Mouse (Mus musculus) lung, postnatal 10 days (tissue): ENCODE data around the gene Myh7b.

ENCODE experiments used
- DNase-seq: peaks from one replicate; pipeline ENCODE4 v3.0.0; 2021

Myh7b gene

GRCm38 (mm10) chr2:155610978-155611377 is at the start of gene Myh7b:
Myh7b (plus strand) TSS chr2:155611212.
- DNase-seq, result no peak

GRCm38 (mm10) chr2:155562209-155562608 is 48.8 kb upstream of the Myh7b start:
- no peak for DNase-seq

DNA sequence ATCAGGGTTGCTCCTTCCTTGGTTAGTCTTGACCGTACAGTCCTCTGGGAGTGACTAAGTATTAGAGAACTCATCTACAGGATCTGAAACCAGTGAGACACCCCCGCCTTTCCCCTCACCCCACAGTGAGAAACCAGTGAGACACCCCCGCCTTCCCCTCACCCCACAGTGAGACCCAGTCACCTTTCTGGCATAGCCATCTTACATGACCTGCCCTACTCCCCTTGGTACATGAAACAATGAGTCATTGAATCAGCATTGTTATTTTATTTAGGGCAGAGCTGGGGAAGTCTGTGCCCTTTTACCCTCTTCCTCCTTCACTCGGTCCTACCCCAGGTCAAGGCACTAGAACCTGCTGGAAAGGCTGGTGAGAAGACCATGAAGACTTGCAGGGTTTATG is 48.1 kb upstream of the Myh7b start:
- no peak for DNase-seq

DNA sequence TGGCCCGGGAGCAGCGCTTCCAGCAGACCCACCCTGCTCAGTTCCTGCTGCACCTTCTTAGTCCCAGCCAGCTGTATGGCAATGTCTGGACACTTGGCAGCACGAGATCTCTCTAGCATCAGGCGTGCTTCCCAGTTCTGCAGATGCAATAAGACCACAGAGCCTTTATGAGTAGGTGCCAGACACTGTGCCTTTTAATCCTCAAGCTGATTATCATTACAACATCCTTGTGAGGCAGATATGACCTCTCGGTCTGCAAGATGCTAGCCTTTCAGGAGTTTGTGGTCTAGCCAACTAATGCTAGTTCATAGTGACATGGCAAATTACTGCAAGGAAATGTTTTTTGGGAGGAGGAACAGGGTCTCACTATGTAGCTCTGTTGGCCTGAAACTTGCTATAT is 43.3 kb upstream of the Myh7b start:
- DNase-seq, result no peak

DNA sequence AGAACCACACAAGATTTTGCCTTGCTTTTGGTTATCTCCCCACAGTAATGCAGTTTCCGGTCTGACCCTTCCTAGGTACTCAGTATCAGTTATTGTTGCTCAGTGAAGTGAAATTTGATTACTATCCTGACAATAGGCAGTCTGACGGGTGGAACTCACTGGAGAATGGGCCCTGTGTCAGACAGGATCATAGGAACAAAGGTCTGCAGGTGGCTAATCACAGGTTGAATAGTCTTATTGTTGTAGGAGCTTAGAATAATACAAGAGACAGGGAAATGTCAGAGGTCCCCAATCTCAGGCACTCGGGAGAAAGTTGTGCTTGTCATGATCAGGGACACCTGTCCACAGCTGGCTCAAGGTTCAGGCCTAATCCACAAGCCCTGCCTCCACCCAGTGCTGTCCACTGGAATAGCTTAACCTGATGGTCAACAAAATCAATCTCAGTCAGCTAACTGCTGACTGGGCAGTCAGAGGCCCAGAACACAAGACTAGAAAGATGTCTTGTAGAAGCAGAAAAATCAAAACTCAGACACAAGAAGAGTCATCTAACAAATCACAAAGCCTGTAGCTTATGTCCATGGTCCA is 41.7 kb upstream of the Myh7b start:
- DNase-seq, result no peak

DNA sequence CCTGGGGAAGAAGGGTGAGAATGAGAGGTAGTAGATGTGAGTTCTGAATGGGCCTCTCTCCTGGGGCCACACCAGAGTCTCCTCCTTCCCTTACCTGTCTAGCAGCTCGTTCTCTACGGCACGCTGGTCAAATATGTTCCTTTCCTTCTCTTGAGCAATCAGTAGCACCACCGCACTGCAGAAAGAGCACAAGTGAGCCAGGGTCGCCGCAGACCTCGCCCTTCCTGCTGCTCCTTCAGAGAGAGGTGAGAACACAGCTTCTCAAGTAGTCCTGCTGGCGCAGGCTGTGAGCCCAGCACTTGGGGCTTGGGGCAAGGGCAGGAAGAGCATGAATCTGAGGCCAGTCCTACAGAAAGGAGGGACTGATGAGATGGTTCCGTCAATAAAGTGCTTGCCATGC is 38.0 kb upstream of the Myh7b start:
- DNase-seq, result peak; percentile 14

DNA sequence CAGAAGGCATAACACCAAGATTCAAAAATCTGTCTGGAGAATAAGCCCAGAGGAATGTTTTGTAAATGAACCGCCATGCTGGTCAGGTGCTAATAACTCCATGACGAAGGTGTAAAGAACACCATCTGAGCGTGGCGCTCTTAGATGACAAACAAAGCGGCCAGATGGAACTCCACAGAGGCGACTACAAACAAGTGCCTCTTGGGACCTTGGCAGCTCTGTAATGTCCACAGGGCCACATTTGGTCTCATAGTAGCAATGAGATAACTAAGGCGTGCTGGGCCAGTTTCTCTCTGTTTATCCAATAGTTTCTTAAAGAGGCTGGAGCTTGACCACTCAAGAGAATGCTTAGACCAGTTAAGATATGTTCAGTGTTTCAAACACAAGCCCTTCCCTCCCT is 37.0 kb upstream of the Myh7b start:
- no peak for DNase-seq

- DNase-seq, result peak; percentile 29
Observed at GRCm38 (mm10) chr2:155574700-155575099, 36.3 kb upstream of the Myh7b start.

DNA sequence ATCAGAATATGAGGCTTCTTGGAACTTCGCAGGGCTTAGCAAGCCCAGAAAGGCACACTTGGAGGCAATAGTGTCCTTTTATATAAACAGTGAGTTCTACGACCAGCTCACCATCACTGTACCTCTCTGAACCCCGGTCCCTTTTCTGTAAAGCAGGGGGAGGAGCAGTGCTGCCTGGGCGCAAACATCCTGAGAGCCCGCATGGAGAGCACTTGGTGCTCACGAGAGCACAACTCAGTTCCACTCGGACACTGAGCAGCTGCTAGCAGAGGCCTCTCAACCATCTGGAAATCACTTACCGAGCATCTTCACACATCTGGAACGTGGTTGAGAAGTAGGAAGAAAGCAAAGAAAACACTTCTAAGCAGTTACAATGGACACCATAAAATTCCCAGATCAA is 34.4 kb upstream of the Myh7b start:
- no peak for DNase-seq

GRCm38 (mm10) chr2:155580331-155580730 is 30.7 kb upstream of the Myh7b start:
- DNase-seq, result no peak

- no peak for DNase-seq
Observed at GRCm38 (mm10) chr2:155582384-155582995, 28.5 kb upstream of the Myh7b start.

DNA sequence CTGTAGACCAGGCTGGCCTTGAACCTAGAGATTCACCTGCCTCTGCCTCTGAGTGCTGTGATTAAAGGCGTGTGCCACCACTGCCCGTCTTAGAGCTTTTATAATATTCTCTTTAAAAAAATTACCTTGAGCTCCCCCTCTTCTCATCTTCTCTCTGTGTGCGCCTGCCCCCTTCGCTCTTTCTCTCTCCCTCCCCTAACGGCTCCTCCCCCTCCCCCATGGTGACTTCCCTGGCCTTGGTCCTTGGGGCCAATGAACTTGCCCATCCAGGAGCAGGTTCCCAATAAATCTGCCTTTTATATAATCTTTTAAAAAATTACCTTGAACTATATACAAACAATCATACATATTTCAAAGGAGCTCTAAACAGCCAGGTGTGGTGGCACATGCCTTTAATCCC is 28.0 kb upstream of the Myh7b start:
- DNase-seq, result no peak

- peak; percentile 80 for DNase-seq
Observed at GRCm38 (mm10) chr2:155583927-155584530, 27.0 kb upstream of the Myh7b start.

- no peak for DNase-seq
Observed at GRCm38 (mm10) chr2:155585082-155585481, 25.9 kb upstream of the Myh7b start.

DNA sequence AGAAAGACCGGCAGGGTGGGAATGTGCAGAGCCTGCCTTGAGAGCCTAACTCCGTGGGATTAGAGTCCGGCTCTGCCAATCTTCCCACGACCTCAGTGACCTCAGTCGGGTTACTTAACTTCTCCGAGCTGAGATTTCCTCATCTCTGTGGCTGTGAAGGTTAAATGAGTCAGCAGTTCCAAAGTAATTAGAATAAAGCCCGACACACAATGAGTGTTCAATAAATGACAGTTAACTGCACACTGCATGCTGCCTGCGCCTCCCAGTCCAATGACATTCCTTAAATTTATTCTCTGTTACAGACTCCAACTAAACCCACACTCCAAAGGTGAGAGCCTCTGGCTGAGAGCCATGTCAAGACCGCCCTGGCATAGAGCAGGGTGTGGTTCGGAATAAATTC is 25.5 kb upstream of the Myh7b start:
- DNase-seq, result peak; percentile 42

GRCm38 (mm10) chr2:155588136-155588535 is 22.9 kb upstream of the Myh7b start:
- no peak for DNase-seq

GRCm38 (mm10) chr2:155589521-155589920 is 21.5 kb upstream of the Myh7b start:
- DNase-seq, result no peak

DNA sequence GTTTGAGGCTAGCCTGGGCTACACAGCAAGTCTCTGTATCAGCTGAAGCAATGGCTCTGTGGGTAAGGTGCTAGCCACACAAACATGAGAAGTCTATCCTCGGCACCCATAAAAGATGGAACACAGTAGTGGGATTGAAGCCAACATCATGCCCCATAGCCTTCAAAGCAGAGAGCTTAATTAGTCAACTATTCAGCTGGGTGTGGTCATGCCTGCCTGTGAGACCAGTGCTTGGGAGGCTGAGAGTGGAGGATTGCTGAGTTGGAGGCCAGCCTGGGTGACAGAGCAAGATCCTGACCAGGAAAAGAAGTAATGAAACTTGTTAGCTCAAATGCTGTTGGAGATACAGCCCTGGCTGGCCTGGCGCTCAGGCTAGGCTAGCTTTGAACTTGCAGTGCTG is 20.1 kb upstream of the Myh7b start:
- no peak for DNase-seq

GRCm38 (mm10) chr2:155591676-155592075 is 19.3 kb upstream of the Myh7b start:
- peak; percentile 10 for DNase-seq

DNA sequence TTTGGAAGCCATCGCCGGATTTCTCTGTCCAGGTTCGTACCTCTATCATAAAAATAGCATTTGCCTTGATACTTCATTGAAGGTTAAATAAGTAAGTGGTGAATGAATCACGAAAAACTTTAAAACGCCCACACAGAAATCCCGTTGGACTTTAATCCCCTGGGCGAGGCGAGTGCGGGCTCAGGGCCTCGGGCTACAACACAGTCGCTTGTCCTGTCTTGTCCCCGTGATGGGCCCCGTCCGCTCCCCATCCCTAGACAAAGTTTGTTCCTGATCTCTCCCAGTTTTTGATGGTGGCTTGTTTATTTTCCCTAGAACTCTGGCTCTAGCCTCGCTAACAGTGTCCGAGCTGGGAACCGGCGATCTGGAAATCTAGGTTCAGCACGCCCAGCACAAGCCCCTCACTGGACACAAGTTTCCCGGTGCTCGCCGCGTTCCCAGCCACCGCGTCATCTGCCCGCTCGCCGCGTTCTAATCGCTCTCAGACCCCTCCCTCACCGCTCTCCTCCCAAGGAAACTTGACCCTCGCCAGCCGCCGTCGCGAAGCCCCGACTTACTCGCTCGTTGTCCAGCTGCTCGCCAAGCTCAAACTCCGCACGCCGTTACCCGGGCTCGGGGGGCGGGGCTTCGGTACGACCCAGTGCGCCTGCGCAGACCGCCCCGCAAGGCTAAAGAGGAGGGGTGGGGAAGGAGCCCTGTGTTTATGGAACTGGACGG is 18.7 kb upstream of the Myh7b start, which contains the start of gene Gss:
Gene Gss, minus strand, starts transcription at position 674 of the 717 bp plus-strand sequence.
- DNase-seq, result peak; percentile 99

GRCm38 (mm10) chr2:155592854-155593283 is 18.1 kb upstream of the Myh7b start:
- no peak for DNase-seq

- peak; percentile 36 for DNase-seq
Observed at GRCm38 (mm10) chr2:155595516-155595915, 15.5 kb upstream of the Myh7b start.

- no peak for DNase-seq
Observed at GRCm38 (mm10) chr2:155603707-155604106, 7.3 kb upstream of the Myh7b start.
